Mouse (Mus musculus): Measurements from ENCODE around the gene Snx29. TPM values are rescaled to one million over a fixed set of nuclear protein-coding genes. Genes with fewer than 3 reads are reported as not detected.
"Not testable (repeated sequence)": the region's sequence is repeated elsewhere in the genome, so short reads cannot be mapped to it uniquely, and the experiment has no call there.

Snx29 gene
- polyA plus RNA-seq (2012; rRNA removed): 6.6 and 16.0 TPM in 2 replicates

DNA sequence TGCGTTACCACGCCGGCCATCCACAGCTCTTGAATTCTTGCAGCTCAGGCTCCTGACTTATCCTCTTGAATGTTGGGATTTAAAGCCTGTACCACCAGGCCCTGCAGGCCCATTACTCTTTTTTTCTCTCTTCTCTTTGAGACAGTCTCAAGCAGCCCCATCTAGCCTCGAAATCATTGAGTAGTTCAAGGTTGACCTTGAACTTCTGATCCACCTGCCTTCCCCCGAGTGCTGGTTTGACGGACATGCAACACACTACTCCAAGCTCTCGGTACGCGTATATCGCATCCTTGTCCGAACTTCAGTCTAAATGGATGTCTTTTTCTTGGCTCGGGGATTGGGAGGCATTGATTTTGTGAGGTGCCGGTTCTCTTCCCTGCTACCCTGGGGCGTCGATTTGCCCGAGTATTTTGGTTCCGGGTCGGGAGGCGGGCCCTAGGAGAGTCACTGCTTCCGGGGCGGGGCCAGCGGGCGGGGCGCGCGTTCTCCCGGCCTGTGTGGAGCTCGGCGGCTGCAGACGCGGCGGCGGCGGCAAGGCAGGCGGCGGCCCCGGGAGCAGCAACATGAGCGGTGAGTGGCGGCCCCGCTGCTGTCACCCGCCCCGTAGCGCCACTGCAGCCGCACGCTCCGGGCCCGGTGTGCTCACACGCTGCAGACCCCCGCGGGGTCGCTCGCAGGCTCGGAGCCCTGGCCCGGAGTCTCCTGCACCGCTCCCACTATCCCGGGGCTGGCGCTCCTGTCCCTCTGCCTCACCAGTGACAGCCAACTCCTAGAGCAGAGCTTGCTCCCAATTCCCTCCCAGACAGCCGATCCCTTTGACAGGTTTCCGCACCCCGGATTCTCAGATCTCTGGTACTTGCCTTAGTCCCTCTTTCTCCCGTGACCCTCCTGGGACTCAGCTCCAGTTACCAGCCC lies at the start of gene Snx29:
TSS of gene Snx29 (plus strand) at position 500 of the 915 bp plus-strand sequence.
- TF ChIP-seq CTCF (IDR thresholded peaks at IDR 0.05; ENCODE audit: borderline replicate concordance, extremely low read depth, insufficient read depth, insufficient read length): no peak
- TF ChIP-seq POLR2A (IDR thresholded peaks at IDR 0.05; ENCODE audit: borderline replicate concordance, extremely low read depth, insufficient read depth, insufficient read length, poor library complexity, severe bottlenecking): peak; percentile 89

DNA sequence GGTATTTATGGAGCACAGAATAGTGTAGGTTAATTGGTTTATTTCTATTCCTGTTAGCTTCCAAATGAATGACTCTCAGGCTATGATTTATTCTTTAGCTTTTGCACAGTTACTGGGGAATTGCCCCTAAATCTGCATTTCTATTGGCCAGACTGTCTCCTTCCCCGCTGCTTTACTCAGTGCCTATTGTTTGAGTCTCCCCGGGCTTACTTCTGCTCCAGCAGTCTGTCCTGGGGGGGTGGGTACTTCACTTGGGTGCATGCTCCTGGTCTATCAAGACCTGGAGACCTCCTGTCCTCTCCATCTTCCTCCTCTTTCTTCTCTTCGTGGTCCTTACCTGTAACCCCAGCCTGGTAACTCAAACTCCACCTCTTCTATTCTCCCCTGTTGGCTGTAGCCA lies 45.8 kb upstream of the Snx29 start:
- DNase-seq (ENCODE audit: low read depth): no peak
- TF ChIP-seq POLR2A (IDR thresholded peaks at IDR 0.05; ENCODE audit: borderline replicate concordance, extremely low read depth, insufficient read depth, insufficient read length, poor library complexity, severe bottlenecking): no peak
- TF ChIP-seq CTCF (IDR thresholded peaks at IDR 0.05; ENCODE audit: borderline replicate concordance, extremely low read depth, insufficient read depth, insufficient read length): no peak

More for the DNA sequence above, at the start of gene Snx29:
- peak; percentile 97 for DNase-seq (ENCODE audit: low read depth)

DNA sequence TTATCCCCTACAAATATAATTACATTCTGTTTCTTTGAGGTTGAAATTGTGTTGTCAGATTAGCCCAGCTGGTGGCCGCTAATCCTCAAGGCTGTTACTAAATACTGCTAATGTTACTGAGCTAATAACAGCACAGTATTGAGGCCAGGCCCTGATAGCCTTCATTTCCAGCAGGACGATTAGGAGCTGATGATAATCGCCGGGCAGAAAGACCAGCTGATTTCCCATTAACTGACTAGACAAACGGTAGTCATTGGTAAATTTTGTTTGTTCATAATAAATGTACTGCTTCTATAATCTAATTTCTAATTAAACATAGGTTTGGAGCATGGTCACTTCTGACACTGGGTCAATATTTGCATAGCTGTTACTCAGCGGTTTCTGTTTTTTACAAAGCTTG lies 43.9 kb upstream of the Snx29 start:
- TF ChIP-seq CTCF (IDR thresholded peaks at IDR 0.05; ENCODE audit: borderline replicate concordance, extremely low read depth, insufficient read depth, insufficient read length): no peak
- TF ChIP-seq POLR2A (IDR thresholded peaks at IDR 0.05; ENCODE audit: borderline replicate concordance, extremely low read depth, insufficient read depth, insufficient read length, poor library complexity, severe bottlenecking): no peak
- peak; percentile 8 for DNase-seq (ENCODE audit: low read depth)

DNA sequence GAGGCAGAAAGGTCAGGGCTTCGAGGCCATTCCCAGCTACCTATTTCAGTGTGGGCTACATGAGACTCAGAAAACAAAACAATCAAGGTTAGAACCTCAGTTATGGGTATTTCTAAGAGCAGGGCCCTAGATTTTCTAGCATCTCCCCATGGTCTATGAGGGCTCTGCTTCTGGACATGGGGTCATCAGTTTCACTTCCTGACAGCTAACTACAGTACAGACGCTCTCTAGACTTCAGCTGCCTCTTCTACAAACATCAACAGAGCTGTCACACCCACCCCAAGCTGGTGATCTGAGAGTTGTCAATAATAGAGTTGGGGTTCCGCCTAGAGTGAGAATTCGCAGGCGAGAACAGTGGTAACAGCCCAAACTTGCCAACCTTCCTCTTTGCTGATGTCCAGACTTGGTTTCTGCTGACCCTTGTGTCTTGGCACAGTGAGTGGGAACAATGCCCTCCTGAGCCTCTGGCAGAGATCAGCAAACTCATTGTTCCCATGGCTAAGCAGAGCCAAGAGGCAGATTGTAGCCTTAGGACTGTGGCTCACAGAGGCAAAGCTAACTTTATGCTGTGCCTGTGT lies 40.0 kb upstream of the Snx29 start:
- peak; percentile 0 for DNase-seq (ENCODE audit: low read depth)
- no peak for TF ChIP-seq CTCF (IDR thresholded peaks at IDR 0.05; ENCODE audit: borderline replicate concordance, extremely low read depth, insufficient read depth, insufficient read length)
- no peak for TF ChIP-seq POLR2A (IDR thresholded peaks at IDR 0.05; ENCODE audit: borderline replicate concordance, extremely low read depth, insufficient read depth, insufficient read length, poor library complexity, severe bottlenecking)

DNA sequence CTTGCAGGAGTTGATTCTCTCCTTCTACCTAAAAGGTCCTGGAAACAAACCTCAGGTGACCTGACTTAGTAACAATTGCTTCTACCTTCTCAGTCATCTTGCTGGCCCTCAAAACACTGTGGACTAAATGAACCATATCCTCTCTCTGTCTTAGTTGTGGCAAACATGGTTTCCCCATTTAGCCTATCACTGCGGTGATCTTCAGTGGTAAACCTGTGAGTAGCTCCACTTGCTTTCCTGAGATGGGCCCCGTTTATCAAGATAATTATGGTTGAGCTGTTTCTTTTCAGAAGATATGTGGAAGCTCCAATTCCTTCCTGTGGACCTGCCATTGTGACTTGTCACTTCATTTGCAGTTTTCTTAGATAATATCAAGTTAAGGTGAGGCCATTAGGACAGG lies 37.8 kb upstream of the Snx29 start:
- DNase-seq (ENCODE audit: low read depth): no peak
- TF ChIP-seq CTCF (IDR thresholded peaks at IDR 0.05; ENCODE audit: borderline replicate concordance, extremely low read depth, insufficient read depth, insufficient read length) (no peak), POLR2A (IDR thresholded peaks at IDR 0.05; ENCODE audit: borderline replicate concordance, extremely low read depth, insufficient read depth, insufficient read length, poor library complexity, severe bottlenecking) (no peak)

DNA sequence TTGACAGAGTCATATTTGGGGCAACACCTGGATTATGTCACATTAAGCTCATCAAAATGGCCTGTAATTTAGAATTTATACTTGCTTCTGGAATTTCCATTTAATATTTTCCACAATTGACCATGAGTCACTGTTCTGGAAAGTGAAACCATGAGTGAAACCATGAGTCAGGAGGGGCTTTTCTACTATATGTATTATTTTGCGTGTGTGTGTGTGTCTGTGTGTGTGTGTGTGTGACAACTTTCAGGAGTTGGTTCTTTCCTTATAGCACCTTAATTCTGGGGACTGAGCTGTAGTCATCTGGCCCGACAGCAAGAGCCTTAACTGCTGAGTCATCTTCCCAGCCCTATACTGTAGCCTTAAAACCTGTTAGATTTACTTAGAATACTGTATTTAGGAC lies 36.8 kb upstream of the Snx29 start:
- no peak for DNase-seq (ENCODE audit: low read depth)
- TF ChIP-seq POLR2A (IDR thresholded peaks at IDR 0.05; ENCODE audit: borderline replicate concordance, extremely low read depth, insufficient read depth, insufficient read length, poor library complexity, severe bottlenecking) (no peak), CTCF (IDR thresholded peaks at IDR 0.05; ENCODE audit: borderline replicate concordance, extremely low read depth, insufficient read depth, insufficient read length) (no peak)

DNA sequence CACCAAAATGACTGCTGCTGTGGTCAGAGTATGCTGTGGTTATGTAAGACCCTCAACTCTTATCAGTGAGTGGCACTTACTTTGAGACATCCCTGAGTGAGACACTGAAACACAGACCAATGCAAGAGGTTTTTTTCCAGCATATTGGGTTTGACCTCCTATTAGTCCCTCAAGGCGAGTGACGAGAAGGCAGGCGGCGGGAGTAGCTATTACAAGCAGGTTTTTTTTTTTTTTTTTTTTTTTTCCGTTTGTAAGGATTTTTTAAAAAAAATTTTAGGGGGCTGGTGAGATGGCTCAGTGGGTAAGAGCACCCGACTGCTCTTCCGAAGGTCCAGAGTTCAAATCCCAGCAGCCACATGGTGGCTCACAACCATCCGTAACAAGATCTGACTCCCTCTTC lies 33.8 kb upstream of the Snx29 start:
- not testable (repeated sequence) for DNase-seq (ENCODE audit: low read depth)

DNA sequence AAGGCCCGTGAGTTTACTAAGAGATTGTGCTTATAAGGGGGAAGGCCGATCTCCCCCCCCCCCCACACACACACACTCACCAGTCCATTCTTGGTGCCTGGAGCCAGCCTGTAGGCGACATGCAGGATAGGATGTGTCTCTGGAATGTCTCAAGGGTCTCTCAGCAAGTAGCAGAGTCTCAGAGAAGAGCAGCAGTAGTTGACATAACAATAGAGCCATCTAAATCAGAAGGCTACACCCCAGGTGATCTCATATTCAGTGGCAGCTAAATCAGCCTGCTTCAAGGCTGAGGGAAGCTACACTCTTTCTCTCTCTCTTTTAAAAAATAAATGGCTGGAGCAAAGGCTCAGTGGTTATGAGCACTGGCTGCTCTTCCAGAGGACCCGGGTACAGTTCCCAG lies 27.1 kb upstream of the Snx29 start:
- not testable (repeated sequence) for DNase-seq (ENCODE audit: low read depth)

DNA sequence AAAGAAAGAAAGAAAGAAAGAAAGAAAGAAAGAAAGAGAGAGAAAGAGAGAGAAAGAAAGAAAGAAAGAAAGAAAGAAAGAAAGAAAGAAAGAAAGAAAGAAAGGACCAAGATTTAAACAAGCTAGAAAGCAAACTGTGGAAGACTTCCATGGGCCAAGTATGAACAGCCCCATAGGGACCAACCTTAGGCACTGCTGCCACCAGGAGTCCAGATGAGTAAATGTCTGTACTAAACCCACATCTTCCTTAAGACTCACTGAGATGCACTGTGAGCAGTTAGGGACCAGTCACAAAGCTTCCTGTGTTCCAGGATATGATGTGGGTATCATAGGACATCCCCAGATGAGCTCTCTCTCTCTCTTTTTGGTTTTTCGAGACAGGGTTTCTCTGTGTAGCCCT lies 25.0 kb upstream of the Snx29 start:
- DNase-seq (ENCODE audit: low read depth): not testable (repeated sequence)

DNA sequence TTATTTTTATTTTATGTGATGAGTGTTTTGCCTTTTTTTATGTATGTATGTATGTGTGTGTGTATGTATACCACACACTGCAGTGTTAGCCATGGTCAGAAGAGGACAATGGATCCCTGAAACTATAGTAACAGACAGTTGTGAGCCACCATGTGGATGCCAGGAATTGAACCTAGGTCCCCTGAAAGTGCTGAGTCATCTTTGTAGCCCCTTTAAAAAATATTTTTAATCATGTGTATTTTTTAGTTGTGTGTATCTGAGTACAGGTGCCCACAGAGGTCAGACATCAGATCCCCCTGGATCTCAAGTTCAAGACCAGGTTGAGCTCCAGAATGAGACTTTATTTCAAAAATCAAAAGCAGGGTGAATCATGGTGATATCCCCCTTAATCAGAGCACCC lies 19.0 kb upstream of the Snx29 start:
- DNase-seq (ENCODE audit: low read depth): no peak
- TF ChIP-seq CTCF (IDR thresholded peaks at IDR 0.05; ENCODE audit: borderline replicate concordance, extremely low read depth, insufficient read depth, insufficient read length) (no peak), POLR2A (IDR thresholded peaks at IDR 0.05; ENCODE audit: borderline replicate concordance, extremely low read depth, insufficient read depth, insufficient read length, poor library complexity, severe bottlenecking) (no peak)

DNA sequence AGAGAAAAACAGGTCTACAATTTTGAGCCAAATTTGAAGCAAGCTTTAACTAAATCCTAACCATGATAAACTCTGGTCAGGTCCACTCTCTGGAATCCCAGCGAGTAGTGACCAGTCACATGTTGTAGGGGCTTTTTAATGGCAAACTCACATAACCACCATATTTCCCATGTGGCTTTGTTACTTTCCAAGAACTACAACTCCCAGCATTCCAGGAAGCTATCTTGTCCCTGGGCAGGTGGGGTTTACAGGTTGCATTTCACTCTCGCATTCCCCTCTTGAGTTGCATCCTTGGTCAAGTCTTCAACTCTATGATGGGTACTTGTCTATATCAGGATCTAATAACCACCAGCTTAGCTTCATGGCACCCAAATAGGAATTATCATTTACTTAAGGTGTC lies 17.2 kb upstream of the Snx29 start:
- TF ChIP-seq CTCF (IDR thresholded peaks at IDR 0.05; ENCODE audit: borderline replicate concordance, extremely low read depth, insufficient read depth, insufficient read length) (no peak), POLR2A (IDR thresholded peaks at IDR 0.05; ENCODE audit: borderline replicate concordance, extremely low read depth, insufficient read depth, insufficient read length, poor library complexity, severe bottlenecking) (no peak)
- DNase-seq (ENCODE audit: low read depth): no peak

DNA sequence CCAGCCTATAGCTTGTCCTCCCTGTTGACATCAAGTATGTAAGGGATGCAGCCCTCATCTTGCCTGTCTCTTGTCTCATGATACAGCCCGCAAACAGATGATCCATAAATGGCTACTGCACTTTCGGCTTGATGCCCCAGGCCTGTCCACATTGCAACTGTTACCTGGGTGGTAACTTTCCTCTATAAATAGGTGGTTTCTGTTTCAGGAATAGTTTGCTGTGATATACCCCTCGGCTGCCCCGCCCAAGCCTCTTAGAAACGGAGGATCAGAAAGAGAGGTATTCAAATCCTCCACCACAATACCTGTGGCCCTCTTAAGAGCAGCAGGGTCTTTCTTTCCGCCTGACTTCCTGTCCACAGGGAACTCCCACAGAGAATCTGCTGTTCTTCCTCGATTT lies 9.2 kb upstream of the Snx29 start, which contains the start of gene Tnfrsf17:
TSS of gene Tnfrsf17 (plus strand) at position 301 of the 400 bp plus-strand sequence.
- no peak for DNase-seq (ENCODE audit: low read depth)
- TF ChIP-seq CTCF (IDR thresholded peaks at IDR 0.05; ENCODE audit: borderline replicate concordance, extremely low read depth, insufficient read depth, insufficient read length) (no peak), POLR2A (IDR thresholded peaks at IDR 0.05; ENCODE audit: borderline replicate concordance, extremely low read depth, insufficient read depth, insufficient read length, poor library complexity, severe bottlenecking) (no peak)
